Mouse (Mus musculus): ENCODE data around the gene Il22. TPM values are rescaled to one million over a fixed set of nuclear protein-coding genes. Genes with fewer than 3 reads are reported as not detected.

Il22 gene
- not detected for total RNA-seq (2023)

GRCm38 (mm10) chr10:118204642-118205041 is at the start of gene Il22:
Gene Il22, plus strand, starts transcription at chr10:118204942.

DNA sequence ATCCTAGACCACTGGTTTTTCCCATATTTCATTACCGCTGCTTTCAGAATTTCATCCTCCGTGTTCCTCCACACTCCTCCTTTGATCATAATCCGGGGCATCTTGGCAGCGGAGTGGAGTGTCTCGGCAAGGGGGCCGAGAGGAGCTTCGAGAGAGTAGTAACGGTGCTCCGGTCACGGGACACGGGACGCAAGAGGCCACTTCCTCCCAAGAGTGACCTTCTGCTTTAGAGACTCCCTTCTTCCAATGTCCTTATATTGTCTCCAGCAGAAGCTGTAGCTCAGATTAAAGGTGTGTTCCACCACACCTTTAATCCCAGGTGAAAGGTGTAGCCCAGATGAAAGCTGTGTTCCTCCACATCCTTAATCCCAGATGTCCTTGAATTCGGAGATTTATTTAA is 35.9 kb downstream of the Il22 start, which contains the start of gene Gm32717:
Gene Gm32717, minus strand, starts transcription at position 101 of the 400 bp plus-strand sequence.

DNA sequence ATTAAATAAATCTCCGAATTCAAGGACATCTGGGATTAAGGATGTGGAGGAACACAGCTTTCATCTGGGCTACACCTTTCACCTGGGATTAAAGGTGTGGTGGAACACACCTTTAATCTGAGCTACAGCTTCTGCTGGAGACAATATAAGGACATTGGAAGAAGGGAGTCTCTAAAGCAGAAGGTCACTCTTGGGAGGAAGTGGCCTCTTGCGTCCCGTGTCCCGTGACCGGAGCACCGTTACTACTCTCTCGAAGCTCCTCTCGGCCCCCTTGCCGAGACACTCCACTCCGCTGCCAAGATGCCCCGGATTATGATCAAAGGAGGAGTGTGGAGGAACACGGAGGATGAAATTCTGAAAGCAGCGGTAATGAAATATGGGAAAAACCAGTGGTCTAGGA is 53.6 kb downstream of the Il22 start, which contains the start of gene Gm32802:
Gene Gm32802, plus strand, starts transcription at position 301 of the 400 bp plus-strand sequence.

Other genes with a start within 250 kb of the Il22 start
- gene Mdm1, start 63.1 kb upstream of the Il22 start, total RNA-seq (2023) = 7.3 TPM
- 1.1 TPM for gene Gm32717, start 35.8 kb downstream of the Il22 start, total RNA-seq (2023)
- gene Gm32802, start 53.7 kb downstream of the Il22 start, total RNA-seq (2023) = 1.1 TPM
- not detected for gene Iltifb, start 90.1 kb downstream of the Il22 start, total RNA-seq (2023)
- gene Gm9040, start 122.0 kb downstream of the Il22 start, total RNA-seq (2023) = not detected
- gene Gm9044, start 127.5 kb downstream of the Il22 start, total RNA-seq (2023) = not detected
- gene Gm9045, start 132.9 kb downstream of the Il22 start, total RNA-seq (2023) = not detected
- not detected for gene Gm9046, start 138.3 kb downstream of the Il22 start, total RNA-seq (2023)
- not detected for gene Gm9048, start 143.7 kb downstream of the Il22 start, total RNA-seq (2023)
- gene Gm9049, start 149.2 kb downstream of the Il22 start, total RNA-seq (2023) = not detected
- gene Ifng, start 236.1 kb downstream of the Il22 start, total RNA-seq (2023) = 4.9 TPM

Measured in CD8-positive naive resting alpha-beta T cell, adult 57 days (primary cell).